Mouse (Mus musculus) urinary bladder, adult 18-20 months (tissue): ENCODE data around the gene Hist2h2aa1.
"Not testable (repeated sequence)": the region's sequence is repeated elsewhere in the genome, so short reads cannot be mapped to it uniquely, and the experiment has no call there.

Source experiments
- DNase-seq, 2 experiments: peaks; one replicate each; pipeline ENCODE4 v3.0.0; 2022; ENCODE audit warnings: low spot score in 2 of 2, mixed read lengths in 2 of 2

Hist2h2aa1 gene

GRCm38 (mm10) chr3:96251787-96252186, 6.5 kb downstream of the Hist2h2aa1 start:
- no peak for DNase-seq

GRCm38 (mm10) chr3:96254683-96255355, 9.5 kb downstream of the Hist2h2aa1 start:
- DNase-seq: peak in 1 of 2 experiments; percentile 45

- no peak for DNase-seq
Measured at GRCm38 (mm10) chr3:96255926-96256593, 10.8 kb downstream of the Hist2h2aa1 start.

GRCm38 (mm10) chr3:96257190-96257589, 11.9 kb downstream of the Hist2h2aa1 start:
- no peak for DNase-seq

- DNase-seq: no peak
Measured at GRCm38 (mm10) chr3:96260220-96260619, 14.9 kb downstream of the Hist2h2aa1 start.

- no peak for DNase-seq
Measured at GRCm38 (mm10) chr3:96261623-96262022, 16.3 kb downstream of the Hist2h2aa1 start.

GRCm38 (mm10) chr3:96262216-96262875, 17.0 kb downstream of the Hist2h2aa1 start:
- DNase-seq: peak; percentile 58 to 85

GRCm38 (mm10) chr3:96262979-96263550, 17.8 kb downstream of the Hist2h2aa1 start, which contains the start of gene Hist2h4:
Gene Hist2h4 (minus strand): TSS chr3:96263311.
- peak; percentile 95 for DNase-seq

- DNase-seq: peak; percentile 31 to 38
Measured at GRCm38 (mm10) chr3:96263558-96264403, 18.5 kb downstream of the Hist2h2aa1 start.

GRCm38 (mm10) chr3:96264404-96264949, 19.2 kb downstream of the Hist2h2aa1 start:
- no peak for DNase-seq

- no peak for DNase-seq
Measured at GRCm38 (mm10) chr3:96266132-96266710, 20.9 kb downstream of the Hist2h2aa1 start.

- no peak for DNase-seq
Measured at GRCm38 (mm10) chr3:96267541-96267940, 22.2 kb downstream of the Hist2h2aa1 start.

GRCm38 (mm10) chr3:96268051-96268775, 22.9 kb downstream of the Hist2h2aa1 start, which contains the start of gene Hist2h3b:
Gene Hist2h3b (plus strand): TSS chr3:96268654.
- peak; percentile 72 to 76 for DNase-seq

GRCm38 (mm10) chr3:96268776-96269378, 23.6 kb downstream of the Hist2h2aa1 start:
- DNase-seq: not testable (repeated sequence)

GRCm38 (mm10) chr3:96269511-96270474, 24.5 kb downstream of the Hist2h2aa1 start, which contains the start of gene Hist2h2bb:
Gene Hist2h2bb (plus strand): TSS chr3:96269752.
- peak; percentile 77 to 87 for DNase-seq

- no peak for DNase-seq
Measured at GRCm38 (mm10) chr3:96273591-96274465, 28.5 kb downstream of the Hist2h2aa1 start.

GRCm38 (mm10) chr3:96277428-96277799, 32.1 kb downstream of the Hist2h2aa1 start:
- DNase-seq: no peak
